Mouse (Mus musculus) embryo, embryonic 9.5 days (tissue): ENCODE results near the gene Aox1.

ENCODE experiments used
- DNase-seq: peaks from one replicate; pipeline ENCODE4 v3.0.0-alpha.2; 2017; ENCODE audit errors: extremely low spot score

The Aox1 gene

DNA sequence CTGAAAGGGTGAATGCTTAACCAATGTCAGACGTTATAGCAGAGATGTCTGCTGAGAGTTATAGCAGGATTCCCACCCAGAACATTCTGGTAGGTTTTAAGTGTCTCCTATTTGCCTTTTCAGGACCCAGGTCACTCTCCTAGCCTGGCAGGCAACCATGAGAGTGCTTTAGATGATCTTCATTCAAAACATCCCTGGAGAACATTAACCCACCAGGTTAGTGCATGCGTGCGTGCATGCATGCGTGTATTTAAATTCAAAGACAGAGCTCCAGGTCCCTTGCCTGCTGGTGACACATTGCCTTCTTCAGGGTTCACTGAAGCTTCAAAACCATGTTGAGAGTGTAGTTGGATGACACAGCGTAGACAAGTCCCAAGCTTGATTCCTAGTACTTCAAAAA is 35.4 kb downstream of the Aox1 start:
- no peak for DNase-seq

DNA sequence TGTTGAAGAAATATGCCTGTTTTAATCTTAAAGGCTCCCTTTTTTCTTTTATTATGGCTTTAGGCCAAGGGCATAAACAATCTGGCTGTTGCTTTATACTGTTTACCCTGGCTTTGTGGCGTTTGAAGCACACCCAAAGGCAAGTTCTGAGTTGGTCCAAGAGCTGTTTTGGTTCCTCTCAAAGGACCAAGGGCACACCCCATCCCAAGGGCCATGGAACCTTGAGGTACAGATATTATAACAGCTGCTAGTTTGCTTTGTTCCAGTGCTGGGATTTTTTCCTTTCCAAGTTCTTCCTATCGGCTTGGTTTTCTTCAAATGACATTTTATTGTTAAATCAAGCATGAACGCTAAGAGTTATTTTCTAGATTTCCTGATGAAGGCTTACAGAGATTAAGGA is 35.9 kb downstream of the Aox1 start:
- no peak for DNase-seq

DNA sequence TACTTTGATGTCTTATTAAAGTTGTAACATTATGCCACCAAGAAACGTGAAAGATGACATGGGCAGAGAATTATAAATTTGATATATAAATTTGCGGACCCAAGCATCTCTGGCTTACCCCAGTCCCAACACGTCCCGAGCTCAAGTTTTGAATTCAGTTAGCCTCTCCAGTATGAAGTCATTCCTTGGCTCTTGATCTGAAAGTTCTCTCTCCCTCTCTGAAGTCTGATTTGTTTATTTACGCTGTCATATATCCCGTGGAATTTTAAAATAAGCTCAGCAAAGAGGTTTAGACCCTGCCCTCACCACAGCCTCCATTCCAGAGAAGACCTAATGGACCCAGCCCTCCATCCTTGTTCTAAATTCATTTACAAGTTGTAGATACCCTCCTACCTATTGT is 39.5 kb downstream of the Aox1 start:
- no peak for DNase-seq

DNA sequence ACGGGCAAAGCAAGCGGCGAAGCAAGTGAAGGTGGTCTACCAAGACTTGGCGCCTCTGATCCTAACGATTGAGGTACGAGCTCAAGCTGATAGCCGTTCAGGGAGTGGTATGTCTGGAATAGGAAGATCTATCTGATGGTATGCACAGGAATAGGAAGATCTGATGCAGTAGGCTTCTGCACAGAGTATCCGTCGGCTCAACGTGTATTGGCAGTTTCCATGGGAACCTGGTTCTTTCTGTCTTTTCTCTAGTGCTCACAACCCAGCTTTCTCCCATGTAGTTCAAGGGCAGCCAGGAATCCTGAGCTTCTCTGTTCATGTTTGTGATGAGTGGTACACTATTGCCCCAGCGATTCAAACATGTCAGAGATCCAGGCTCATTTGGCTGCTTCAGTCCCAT is 40.4 kb downstream of the Aox1 start:
- no peak for DNase-seq

DNA sequence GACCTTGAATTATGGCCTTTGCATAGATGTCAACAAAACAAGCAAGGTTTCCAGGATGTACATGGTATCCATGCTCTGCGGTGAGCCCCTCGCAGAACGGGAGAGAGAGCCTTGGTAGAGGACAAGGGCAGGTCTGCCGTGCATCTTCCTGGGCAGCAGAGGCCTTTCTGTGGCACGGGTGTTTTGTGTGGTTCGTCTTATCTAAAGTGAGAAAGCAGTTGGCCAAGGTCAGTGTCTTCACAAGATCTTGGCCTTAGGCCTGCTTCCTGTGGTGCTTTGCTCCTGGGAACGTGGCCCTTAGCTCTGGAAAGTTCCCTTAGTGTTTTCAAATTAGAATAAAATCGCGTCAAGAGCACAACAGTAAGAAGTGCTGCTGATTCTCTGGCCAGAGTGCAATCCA is 41.3 kb downstream of the Aox1 start:
- no peak for DNase-seq

DNA sequence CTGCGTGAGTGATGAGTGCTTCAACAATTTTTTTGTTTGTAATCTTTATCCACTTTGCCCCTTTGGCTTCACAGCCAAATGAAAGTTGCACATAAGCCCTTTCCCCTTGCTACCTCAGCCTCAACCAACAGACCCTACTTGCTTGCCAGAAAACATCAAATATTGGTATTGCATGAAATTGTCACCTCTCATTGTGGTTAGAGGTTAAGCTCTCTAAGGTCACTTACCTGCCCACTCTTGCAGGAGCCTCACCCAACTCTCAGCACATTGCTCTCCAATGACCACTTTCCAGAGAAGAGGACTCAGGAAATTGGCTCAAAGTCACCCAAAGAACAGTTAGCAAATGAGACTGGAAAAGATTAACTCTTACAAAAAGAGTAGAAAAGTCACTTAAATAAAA is 41.8 kb downstream of the Aox1 start:
- no peak for DNase-seq

DNA sequence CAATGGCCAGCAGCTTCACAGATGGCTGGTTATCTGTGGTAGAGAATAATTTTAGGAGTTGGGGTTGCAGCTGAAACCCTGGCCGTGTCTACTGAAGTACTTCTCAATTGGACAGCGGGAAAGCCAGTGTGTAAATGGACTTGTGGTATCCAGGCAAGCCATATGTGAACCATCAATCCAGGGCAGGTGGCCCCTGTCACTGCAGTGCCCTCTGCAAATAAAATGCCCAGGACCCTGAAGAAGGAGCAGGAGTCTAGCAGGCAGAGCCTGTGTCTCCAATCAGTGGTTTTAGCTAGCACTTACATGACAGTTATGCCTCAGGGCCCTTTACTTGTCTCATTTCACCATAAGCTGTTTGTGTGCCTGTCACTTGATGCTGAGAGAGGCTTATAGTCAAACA is 42.7 kb downstream of the Aox1 start:
- no peak for DNase-seq

DNA sequence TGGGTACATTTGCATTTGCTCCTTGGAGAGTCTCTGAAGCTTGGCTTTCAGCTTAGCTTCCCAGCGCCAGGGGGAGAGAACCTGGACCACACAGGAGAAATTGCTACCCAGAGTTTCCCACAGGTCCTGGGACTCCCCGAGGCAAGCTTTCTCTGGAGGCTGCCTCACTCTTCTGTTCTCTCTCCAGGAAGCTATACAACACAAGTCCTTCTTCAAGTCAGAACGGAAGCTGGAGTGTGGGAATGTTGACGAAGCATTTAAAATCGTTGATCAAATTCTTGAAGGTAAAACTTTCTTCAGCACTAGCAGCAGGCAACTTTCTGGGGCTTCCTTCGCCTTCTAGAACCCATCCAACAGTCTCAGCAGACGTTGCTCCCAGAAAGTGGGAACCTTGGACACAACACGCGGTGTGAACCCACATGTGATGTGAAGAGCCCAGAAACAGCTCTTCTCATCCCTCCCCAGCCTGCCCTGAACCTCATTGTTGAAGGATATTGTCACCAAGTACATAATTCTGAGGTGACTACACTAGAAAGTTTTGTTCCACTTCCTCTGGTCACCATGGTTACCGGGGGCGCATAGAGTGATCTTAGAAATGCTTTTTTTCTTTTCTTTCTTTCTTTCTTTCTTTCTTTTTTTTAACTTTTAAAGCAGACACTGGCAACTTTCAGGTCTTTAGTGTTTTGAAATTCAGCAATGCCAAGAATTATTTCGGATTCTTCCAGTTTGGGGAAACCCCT is 43.4 kb downstream of the Aox1 start:
- DNase-seq, result no peak

DNA sequence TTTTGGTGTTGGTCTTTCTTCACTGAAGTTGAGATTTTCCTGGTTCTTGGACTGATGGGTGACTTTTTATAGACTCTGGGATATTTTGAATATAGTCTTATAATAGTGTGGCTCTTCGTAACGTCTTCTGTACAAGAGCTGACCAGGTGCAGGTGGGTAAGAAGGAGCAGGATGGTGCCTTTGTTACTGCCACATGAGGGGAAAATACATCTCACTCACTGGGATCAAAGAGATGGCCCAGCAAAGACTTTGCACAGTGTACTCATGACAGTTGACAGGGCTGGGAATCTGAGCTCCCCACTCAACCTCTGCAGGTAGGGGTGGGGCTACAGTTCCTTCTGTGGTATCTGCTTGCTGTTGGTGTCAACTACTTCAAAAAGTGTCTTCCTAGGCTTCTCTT is 44.5 kb downstream of the Aox1 start:
- no peak for DNase-seq

DNA sequence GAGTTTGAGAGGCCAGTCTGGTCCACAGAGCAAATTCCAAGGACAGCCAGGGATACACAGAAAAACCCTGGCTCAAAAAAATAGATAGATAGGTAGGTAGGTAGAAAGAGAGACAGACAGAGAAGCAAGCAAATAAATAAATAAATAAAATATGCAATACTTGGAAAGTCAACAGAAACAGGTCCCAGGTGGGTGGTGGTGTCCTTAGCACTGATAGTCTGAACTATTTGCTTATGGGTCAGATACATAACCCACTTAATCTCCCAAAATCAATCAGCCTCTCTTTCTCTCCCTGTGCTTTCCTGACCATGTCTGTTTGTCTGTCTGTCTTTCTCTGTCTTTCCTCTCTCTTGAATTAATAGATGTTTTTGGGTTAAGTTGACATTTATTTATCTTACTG is 48.2 kb downstream of the Aox1 start:
- no peak for DNase-seq

DNA sequence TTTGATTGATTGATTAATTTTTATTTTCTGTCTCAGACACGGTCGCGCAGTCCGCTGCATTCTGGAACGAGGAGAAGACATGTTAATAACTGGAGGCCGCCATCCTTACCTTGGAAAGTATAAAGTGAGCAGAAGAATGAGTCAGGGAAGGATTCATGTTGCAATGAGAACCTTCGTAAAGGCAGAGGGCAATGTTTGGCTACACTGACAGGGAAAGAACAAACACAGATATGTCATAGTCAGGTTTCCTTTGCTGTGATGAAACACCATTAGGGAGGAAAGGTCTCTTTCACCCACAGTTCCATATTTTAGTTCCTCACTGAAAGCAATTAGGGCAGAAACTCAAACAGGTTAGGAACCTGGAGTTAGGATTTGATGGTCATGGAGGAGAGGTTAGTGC is 48.7 kb downstream of the Aox1 start:
- DNase-seq, result no peak

DNA sequence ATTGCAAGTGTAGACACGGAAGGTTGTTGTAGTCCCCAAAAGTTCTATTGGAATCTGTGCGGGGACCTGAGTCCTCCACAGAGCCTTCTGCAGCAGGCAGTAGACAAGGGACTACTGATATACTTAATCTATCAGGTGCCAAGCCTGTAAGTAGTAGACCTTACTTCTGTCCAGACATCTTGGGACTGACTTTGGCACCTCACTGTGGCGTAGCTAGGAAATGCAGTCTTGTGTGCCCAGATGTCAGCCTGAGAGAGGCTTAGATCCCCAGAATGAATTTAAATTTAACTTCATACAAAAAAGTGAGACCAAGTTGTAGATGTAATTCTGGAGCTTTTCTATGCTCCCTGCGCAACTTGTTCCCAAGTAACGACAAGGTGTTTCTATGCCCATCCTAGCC is 50.0 kb downstream of the Aox1 start:
- DNase-seq, result no peak

DNA sequence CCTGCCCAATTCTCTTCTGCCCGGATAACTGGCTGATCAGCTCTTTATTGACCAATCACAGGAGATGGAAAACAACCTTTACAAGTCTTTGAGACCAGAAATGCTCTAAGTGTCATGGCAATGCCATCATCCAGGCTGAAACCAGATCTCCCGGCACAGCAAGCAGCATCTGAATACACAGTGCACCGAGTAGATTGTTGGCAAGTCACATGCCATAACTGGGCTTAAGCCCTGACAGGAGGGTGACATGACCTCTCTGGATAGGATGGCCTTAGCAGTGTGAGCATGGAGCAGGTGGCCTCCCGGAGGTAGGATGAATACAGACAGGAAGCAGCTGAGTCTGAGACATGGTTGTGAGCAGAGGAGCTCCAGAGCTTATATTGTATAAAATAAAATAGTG is 50.7 kb downstream of the Aox1 start:
- no peak for DNase-seq

DNA sequence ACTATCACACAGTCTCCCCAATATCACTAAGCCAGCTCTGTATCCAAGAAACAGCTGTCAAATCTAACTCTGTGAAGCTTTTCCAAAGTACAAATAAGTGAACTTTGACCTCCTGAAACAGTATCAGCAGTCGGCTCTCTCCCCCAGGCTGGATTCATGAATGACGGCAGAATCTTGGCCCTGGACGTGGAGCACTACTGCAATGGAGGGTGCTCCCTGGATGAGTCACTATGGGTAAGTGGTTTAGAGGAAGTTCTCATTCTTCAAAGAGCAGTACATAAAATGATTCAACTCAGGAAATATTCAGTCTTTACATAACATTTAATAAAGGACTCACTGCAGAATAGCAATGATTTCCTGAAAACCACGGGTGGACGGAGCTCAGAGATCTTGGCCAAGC is 51.6 kb downstream of the Aox1 start:
- DNase-seq, result no peak

DNA sequence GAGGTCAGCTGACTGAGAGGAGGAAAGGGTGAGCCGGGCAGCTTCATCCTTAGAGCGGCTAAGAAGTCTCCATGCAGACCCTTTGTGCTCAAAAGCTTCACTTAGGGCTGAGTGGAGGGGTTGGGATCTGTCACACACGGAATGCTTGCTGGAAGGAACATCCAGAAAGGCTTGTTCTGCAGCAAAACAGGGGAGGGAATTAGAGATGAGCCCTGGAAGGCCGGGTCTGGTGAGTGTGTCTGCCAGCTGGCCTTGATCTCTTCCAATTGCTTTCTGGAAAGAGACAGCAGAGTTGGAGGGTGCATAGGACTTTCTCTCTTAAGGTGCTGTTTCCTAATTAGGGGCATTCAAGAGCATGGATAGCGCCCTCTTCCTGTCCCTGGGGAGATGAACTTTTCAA is 59.6 kb downstream of the Aox1 start:
- DNase-seq, result no peak

DNA sequence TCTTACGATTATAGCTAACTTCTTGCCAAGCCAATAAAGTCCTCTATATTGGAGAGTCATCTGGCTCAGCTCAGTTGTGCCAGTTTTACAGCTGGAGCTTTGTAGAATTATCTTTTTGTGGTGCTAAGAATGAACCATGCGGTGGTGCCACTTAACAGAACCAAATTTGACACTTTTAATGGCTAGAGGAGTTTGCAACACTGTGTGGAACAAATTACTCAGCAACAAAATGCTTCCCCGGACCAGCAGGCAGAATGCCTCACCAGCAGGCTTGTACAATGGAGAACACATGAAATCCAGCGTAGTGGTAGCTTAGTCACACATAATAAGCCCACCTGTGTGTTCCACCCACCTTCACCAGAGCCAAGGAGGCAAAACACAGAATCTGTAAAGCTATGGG is 60.5 kb downstream of the Aox1 start:
- no peak for DNase-seq

DNA sequence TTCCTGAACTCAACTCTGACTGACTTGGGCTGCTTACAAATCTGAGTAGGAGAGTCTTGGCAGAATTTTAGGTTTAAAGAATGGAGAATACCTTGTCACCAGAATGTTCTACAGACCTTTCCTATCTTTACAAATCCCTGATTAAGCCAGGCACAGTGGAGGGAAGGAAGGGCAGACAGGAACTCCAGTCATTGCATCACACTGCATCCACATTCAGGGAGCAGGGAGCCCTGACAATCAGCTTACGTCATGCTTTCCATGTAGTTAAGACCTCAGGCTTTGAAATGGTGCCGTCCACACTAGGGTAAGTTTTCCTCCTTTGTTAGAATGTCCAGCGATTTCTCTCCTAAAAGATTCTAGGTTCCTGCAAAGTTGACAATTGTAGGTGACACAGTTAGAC is 61.5 kb downstream of the Aox1 start:
- DNase-seq, result no peak

DNA sequence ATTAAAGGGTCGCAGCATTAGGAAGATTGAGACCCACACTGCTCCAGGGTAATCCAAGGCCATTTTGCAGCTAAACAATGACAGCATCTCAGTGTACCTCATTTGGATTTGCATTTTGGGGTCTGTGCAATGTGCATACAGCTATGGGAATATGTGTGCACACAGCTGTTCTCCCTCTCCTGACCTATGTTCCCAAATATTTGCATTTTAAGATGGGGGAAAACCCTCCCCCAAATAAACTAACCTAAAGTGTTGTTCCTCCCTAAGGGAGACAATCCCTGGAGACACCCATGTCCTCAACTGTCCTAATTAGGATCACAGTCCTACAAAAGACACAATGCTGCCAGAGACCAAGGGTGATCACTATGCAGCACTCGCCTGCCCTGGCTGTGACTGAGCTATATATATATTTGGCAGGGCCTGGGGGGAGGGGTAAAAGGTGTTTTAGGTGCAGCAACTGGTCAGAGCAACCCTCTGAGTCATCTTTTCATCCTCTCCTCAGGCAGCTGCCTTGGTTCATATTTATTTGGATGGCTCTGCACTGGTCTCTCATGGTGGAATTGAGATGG is 62.3 kb downstream of the Aox1 start:
- DNase-seq, result no peak

DNA sequence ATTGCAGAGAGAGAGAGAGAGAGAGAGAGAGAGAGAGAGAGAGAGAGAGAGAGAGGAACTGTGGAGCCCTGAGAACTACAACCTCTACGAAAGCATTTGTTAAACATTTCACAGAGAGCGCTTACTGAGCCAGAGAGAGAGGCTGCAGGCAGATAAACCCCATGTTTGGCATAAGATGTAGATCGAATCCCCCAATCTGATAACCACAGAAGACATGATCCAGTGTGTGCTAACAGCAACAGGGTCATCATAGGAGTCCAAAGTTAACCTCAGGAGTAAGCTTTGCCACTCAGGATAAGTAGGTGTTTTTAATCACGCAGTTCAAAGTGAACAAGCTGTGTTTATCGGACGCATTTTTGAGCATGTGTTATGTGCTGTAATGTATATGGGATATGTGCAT is 67.6 kb downstream of the Aox1 start:
- DNase-seq, result no peak

DNA sequence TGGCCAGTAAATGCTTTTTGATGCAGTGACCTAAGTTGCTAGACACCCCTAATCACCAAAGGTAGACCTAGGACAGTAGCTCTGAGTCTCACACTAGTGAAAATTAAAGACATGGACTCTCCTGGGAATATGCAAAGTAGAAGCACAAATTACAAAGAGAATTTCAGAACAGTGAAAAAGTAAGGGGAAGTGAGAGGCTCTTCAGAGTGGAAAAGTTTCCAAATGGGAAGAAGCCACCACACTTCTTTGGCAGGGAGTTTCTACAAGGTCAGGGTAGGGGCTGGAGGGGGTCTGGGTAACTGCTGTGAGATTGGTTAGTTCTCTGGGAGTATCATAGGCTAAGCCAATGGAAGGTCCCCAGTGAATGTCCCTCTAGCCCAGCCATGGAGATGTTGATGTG is 69.4 kb downstream of the Aox1 start:
- DNase-seq, result no peak

DNA sequence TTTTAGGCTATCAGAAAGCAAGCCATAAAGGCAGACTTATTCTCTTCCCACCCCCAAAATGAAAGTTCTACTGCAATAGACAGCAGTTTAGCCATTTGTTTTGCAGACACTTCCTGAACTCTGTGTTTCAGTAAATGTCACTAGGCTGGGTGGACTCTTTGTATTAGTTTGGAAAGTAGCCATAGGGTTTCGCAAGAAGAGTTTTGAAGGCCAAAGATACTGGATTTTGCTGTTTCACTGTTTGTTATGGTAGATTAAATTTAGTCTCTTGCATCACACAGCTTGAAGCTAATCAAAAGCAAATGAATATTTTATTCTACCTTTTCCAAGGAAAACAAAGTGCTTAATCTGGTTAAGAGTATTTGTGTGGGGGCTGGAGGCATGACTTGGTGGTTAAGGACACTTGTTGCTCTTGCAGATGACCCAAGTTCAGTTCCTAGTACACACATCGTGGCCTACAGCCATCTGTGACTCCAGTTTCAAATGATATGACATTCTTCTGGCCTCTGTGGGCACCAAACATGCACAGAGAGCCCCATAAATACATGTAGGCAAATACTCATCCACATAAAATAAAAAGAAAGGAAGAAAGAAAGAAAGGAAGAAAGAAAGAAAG is 71.9 kb downstream of the Aox1 start:
- no peak for DNase-seq

DNA sequence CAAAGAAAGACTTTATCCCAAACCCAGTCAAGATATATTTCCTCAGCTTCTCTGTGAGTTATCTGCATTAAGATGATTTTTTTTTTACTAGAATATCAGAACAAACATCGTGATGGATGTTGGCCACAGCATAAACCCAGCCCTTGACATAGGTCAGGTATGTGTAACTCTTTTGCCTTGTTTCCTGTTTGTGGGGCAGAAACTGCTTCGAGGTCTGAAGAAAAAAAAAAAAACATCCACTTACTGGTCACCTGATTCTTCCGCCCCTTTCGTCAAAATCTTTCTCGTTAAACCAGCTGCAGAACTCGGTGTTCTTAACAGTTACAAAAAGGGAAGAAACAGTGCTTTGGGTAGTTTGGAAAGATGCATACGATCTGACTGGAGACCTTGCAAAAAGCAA is 72.8 kb downstream of the Aox1 start:
- no peak for DNase-seq

DNA sequence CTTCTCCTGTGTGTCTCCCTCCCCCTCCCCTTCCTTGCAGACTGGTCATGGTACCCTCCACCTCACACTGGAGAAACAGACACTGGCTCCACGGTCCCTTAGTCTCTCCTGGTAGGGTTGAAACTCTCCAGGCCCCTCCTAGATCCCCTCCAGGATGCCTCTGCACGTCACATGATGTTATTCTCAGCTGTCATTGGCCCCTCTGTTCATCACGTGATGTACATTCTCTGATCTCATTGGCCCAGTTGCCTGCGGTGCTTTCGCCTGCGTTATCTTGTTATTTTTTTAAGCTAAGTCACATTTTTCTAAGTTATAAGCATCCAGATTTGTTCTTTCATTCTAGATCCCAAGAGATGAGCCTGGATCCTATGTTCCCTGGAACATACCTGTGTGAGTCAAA is 76.0 kb downstream of the Aox1 start:
- no peak for DNase-seq

DNA sequence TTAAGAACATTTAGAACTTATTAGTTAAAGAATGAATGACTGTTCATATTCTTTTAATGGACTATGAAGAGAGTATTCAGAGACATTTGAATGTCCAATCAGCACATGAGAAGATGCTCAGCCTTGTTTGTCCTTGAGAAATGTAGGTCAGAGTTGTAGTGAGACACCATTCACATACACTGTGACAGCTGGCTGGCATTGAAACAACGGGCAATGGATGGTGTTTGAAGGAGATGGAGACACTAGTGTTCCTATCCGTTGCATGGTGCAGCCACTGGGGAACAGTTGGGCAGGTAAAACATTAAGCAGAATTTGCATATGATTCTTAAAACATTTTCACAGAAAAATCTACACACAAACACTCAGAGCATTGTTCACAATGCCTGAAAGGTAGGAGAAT is 77.3 kb downstream of the Aox1 start:
- DNase-seq, result no peak
